Mouse (Mus musculus) cerebellum, adult 9-11 months (tissue): ENCODE data around the gene Mtr.

ENCODE experiments used
- DNase-seq: peaks from one replicate; pipeline ENCODE4 v3.0.0; 2022

Gene Mtr

GRCm38 (mm10) chr13:12257391-12258380, at the start of gene Mtr:
Mtr (minus strand) TSS chr13:12258113.
- peak; percentile 96 for DNase-seq

- no peak for DNase-seq
Measured at GRCm38 (mm10) chr13:12307286-12307685, 49.4 kb upstream of the Mtr start.

GRCm38 (mm10) chr13:12305540-12305939, 47.6 kb upstream of the Mtr start:
- no peak for DNase-seq

- DNase-seq = no peak
Measured at GRCm38 (mm10) chr13:12304991-12305390, 47.1 kb upstream of the Mtr start.

GRCm38 (mm10) chr13:12297777-12298176, 39.9 kb upstream of the Mtr start:
- DNase-seq = no peak

GRCm38 (mm10) chr13:12296701-12297100, 38.8 kb upstream of the Mtr start:
- no peak for DNase-seq

GRCm38 (mm10) chr13:12293810-12294209, 35.9 kb upstream of the Mtr start:
- DNase-seq = no peak

GRCm38 (mm10) chr13:12290700-12291099, 32.8 kb upstream of the Mtr start:
- no peak for DNase-seq

- no peak for DNase-seq
Measured at GRCm38 (mm10) chr13:12284528-12284927, 26.6 kb upstream of the Mtr start.

- DNase-seq = no peak
Measured at GRCm38 (mm10) chr13:12283826-12284225, 25.9 kb upstream of the Mtr start.

GRCm38 (mm10) chr13:12274721-12275120, 16.8 kb upstream of the Mtr start:
- no peak for DNase-seq

- no peak for DNase-seq
Measured at GRCm38 (mm10) chr13:12274220-12274619, 16.3 kb upstream of the Mtr start.

GRCm38 (mm10) chr13:12272953-12273352, 15.0 kb upstream of the Mtr start:
- no peak for DNase-seq

GRCm38 (mm10) chr13:12267971-12268370, 10.1 kb upstream of the Mtr start:
- no peak for DNase-seq

GRCm38 (mm10) chr13:12267097-12267496, 9.2 kb upstream of the Mtr start:
- DNase-seq = no peak

- DNase-seq = no peak
Measured at GRCm38 (mm10) chr13:12263996-12264395, 6.1 kb upstream of the Mtr start.

GRCm38 (mm10) chr13:12261505-12261904, 3.6 kb upstream of the Mtr start:
- no peak for DNase-seq

GRCm38 (mm10) chr13:12256871-12257390, 982 bp downstream of the Mtr start:
- no peak for DNase-seq

GRCm38 (mm10) chr13:12255911-12256705, 1.8 kb downstream of the Mtr start:
- no peak for DNase-seq

GRCm38 (mm10) chr13:12250496-12250895, 7.4 kb downstream of the Mtr start:
- no peak for DNase-seq

- no peak for DNase-seq
Measured at GRCm38 (mm10) chr13:12249195-12249898, 8.6 kb downstream of the Mtr start.

- DNase-seq = no peak
Measured at GRCm38 (mm10) chr13:12245938-12246337, 12.0 kb downstream of the Mtr start.

GRCm38 (mm10) chr13:12243991-12244390, 13.9 kb downstream of the Mtr start:
- DNase-seq = no peak
